Comparison of ENCODE assay signal across 12 mouse cellular contexts in genomic region chr17:73230340-73230989, GRCm38 (mm10).
DNase-seq lines count a peak whose midpoint lies in the region; ATAC-seq and TF ChIP-seq lines count a peak whose summit lies in the region.
"Had no signal": no experiment of that assay in that cellular context is flagged by ENCODE, and none has a peak within 500 bp of the region (broad histone marks: within the 10 kb centered on the region; RNA-seq: fewer than 3 reads in every experiment).

No protein-coding gene starts in this region.

- intact Hi-C loops in gastrocnemius, postnatal 14 days (cut with DNase I; ENCODE audit: low total_unique reads), result no loop called here

- peak; percentile 48 to 51 for DNase-seq in cerebellum, postnatal 14 days
- no peak for DNase-seq in cerebellum, adult 11 months
- peak; percentile 39 for DNase-seq in intestine, embryonic 14.5 days (ENCODE audit: low spot score)
- DNase-seq in forebrain, postnatal 0 days, result peak; percentile 64
- peak; percentile 81 for DNase-seq in midbrain, postnatal 0 days (ENCODE audit: low spot score)
- DNase-seq in gastrocnemius, postnatal 14 days, result no peak
- DNase-seq: gastrocnemius, adult 2 months; liver; right cerebral cortex, adult 18-20 months; thymus, postnatal 14 days had no signal

- no peaks in the 10 kb centered on the region for H3K36me3 ChIP-seq in intestine, embryonic 14.5 days (ENCODE audit: control insufficient read depth, insufficient read depth, low read length)
- no peaks in the 10 kb centered on the region for H3K36me3 ChIP-seq in intestine, embryonic 16.5 days (ENCODE audit: control insufficient read depth, insufficient read depth, low read length)
- no peaks in the 10 kb centered on the region for H3K36me3 ChIP-seq in forebrain, postnatal 0 days (ENCODE audit: insufficient read depth)
- H3K36me3 ChIP-seq in midbrain, postnatal 0 days (ENCODE audit: insufficient read depth, low read length), result no peaks in the 10 kb centered on the region

- no peak for TF ChIP-seq CTCF in forebrain, postnatal 0 days (IDR thresholded peaks at IDR 0.05; ENCODE audit: low read depth)
- TF ChIP-seq CTCF in midbrain, postnatal 0 days (IDR thresholded peaks at IDR 0.05), result no peak

- peaks cover 6% of the 10 kb centered on the region for H3K4me1 ChIP-seq in intestine, embryonic 14.5 days (replicated peaks; ENCODE audit: control insufficient read depth, insufficient read depth, low read length)
- 0 out of 2 replicates have a peak, but pooled peaks cover 4% of the 10 kb centered on the region for H3K4me1 ChIP-seq in intestine, embryonic 16.5 days (ENCODE audit: control insufficient read depth, insufficient read depth, low read length)
- H3K4me1 ChIP-seq in forebrain, postnatal 0 days (ENCODE audit: insufficient read depth), result peaks cover 8% of the 10 kb centered on the region; the same call in 1 of the 2 replicates
- peaks cover 3% of the 10 kb centered on the region; the same call in 1 of the 2 replicates for H3K4me1 ChIP-seq in midbrain, postnatal 0 days (ENCODE audit: insufficient read depth, low read length)

- H3K27ac ChIP-seq in intestine, embryonic 14.5 days (ENCODE audit: low read depth), result no peak overlapping the region
- H3K27ac ChIP-seq in intestine, embryonic 16.5 days (ENCODE audit: low read length), result no peak overlapping the region
- peak overlapping the region; percentile 37; the same call in 1 of the 2 replicates for H3K27ac ChIP-seq in forebrain, postnatal 0 days (ENCODE audit: low read depth, low read length)
- H3K27ac ChIP-seq in midbrain, postnatal 0 days (ENCODE audit: low read depth, low read length), result no peak overlapping the region
- H3K27ac ChIP-seq: gastrocnemius, adult 2 months had no signal

- no peaks in the 10 kb centered on the region for H3K9me3 ChIP-seq in intestine, embryonic 14.5 days (ENCODE audit: control insufficient read depth, low read length)
- H3K9me3 ChIP-seq in intestine, embryonic 16.5 days (ENCODE audit: control insufficient read depth, low read length), result no peaks in the 10 kb centered on the region
- H3K9me3 ChIP-seq in forebrain, postnatal 0 days (ENCODE audit: low read length), result no peaks in the 10 kb centered on the region
- no peaks in the 10 kb centered on the region for H3K9me3 ChIP-seq in midbrain, postnatal 0 days (ENCODE audit: low read length)

- no peak overlapping the region for H3K4me3 ChIP-seq in intestine, embryonic 14.5 days (ENCODE audit: low read depth, low read length)
- H3K4me3 ChIP-seq in intestine, embryonic 16.5 days (ENCODE audit: low read length), result no peak overlapping the region
- H3K4me3 ChIP-seq in forebrain, postnatal 0 days (ENCODE audit: low read depth, low read length), result no peak overlapping the region
- no peak overlapping the region for H3K4me3 ChIP-seq in midbrain, postnatal 0 days (ENCODE audit: low read depth, low read length)
- H3K4me3 ChIP-seq: gastrocnemius, adult 2 months had no signal

- no peaks in the 10 kb centered on the region for H3K27me3 ChIP-seq in intestine, embryonic 14.5 days (replicated peaks; ENCODE audit: control insufficient read depth, insufficient read depth, low read length)
- no peaks in the 10 kb centered on the region for H3K27me3 ChIP-seq in intestine, embryonic 16.5 days (replicated peaks; ENCODE audit: control insufficient read depth, insufficient read depth, low read length)
- no peaks in the 10 kb centered on the region for H3K27me3 ChIP-seq in forebrain, postnatal 0 days (ENCODE audit: insufficient read depth, low read length)
- H3K27me3 ChIP-seq in midbrain, postnatal 0 days (ENCODE audit: insufficient read depth, low read length), result no peaks in the 10 kb centered on the region

- no peak overlapping the region for H3K9ac ChIP-seq in intestine, embryonic 14.5 days (ENCODE audit: low read length)
- no peak overlapping the region for H3K9ac ChIP-seq in intestine, embryonic 16.5 days (ENCODE audit: low read depth, low read length)
- no peak overlapping the region for H3K9ac ChIP-seq in forebrain, postnatal 0 days
- H3K9ac ChIP-seq in midbrain, postnatal 0 days (replicated peaks; ENCODE audit: low read length, poor library complexity, severe bottlenecking), result no peak overlapping the region

- ATAC-seq in intestine, embryonic 14.5 days (replicated peaks; ENCODE audit: low FRiP score, low TSS enrichment, low read depth), result no peak
- ATAC-seq in intestine, embryonic 16.5 days, result no peak
- peak; percentile 75 for ATAC-seq in forebrain, postnatal 0 days
- peak; percentile 78; the same call in 1 of the 2 replicates for ATAC-seq in midbrain, postnatal 0 days (ENCODE audit: low FRiP score)
- no peak for ATAC-seq in CD4-positive, CD25-positive, alpha-beta regulatory T cell, adult 4 months

- H3K4me2 ChIP-seq in intestine, embryonic 14.5 days (ENCODE audit: low read length), result no peak overlapping the region
- no peak overlapping the region for H3K4me2 ChIP-seq in intestine, embryonic 16.5 days (ENCODE audit: low read depth, low read length)
- no peak overlapping the region for H3K4me2 ChIP-seq in forebrain, postnatal 0 days (ENCODE audit: low read depth)
- H3K4me2 ChIP-seq in midbrain, postnatal 0 days (ENCODE audit: low read depth, low read length, poor library complexity, severe bottlenecking), result no peak overlapping the region

- 94% methylated on average over 12 of the region's 12 CpGs for WGBS in intestine, embryonic 14.5 days
- WGBS in intestine, embryonic 16.5 days, result 89% methylated on average over 12 of the region's 12 CpGs
- 50% methylated on average over 12 of the region's 12 CpGs for WGBS in forebrain, postnatal 0 days
- 54% methylated on average over 12 of the region's 12 CpGs for WGBS in midbrain, postnatal 0 days

Comparison
In these comparisons a context has a peak if more than half of its experiments do, and no peak if none do; other contexts are left out.
1. DNase-seq: peak in cerebellum, postnatal 14 days (2 of 2), intestine, embryonic 14.5 days (single experiment), forebrain, postnatal 0 days (single experiment) and midbrain, postnatal 0 days (single experiment); none in cerebellum, adult 11 months (single experiment) and gastrocnemius, postnatal 14 days (single experiment).
2. ATAC-seq: peak in forebrain, postnatal 0 days (single experiment) and midbrain, postnatal 0 days (single experiment); none in intestine, embryonic 14.5 days (single experiment), intestine, embryonic 16.5 days (single experiment) and CD4-positive, CD25-positive, alpha-beta regulatory T cell, adult 4 months (single experiment).